ENCODE assay signal across 19 mouse cellular contexts in the genomic region with DNA sequence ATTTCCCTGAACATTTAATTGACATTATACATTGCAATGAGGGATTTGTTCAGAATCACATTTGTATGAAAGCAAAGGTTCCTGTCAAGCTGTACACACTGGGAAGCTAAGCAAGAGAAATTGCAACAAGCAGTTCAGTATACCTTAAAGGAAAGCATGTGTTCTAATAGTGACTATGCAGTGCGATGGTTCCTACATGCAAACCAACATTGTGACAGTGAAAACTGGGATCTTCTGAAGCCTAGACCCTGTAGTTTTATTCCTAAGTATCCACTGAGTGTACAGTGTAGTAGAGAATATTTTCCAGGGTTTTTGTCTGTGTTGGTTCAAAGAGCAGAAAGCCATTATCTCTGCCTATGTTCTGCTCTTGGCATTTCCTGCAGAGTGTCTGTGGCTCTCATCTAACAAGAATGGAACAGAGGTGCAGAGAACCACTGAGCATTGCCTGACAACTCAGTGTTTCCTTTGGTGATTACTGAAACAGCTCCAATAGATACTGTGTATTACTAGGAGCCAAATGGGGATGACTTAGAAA.
"Had no signal": no experiment of that assay in that cellular context is flagged by ENCODE, and none has a peak within 500 bp of the region (broad histone marks: within the 10 kb centered on the region; RNA-seq: fewer than 3 reads in every experiment).

No protein-coding gene starts in this region.

- H3K27me3 ChIP-seq: limb, embryonic 12.5 days; limb, embryonic 15.5 days; neural tube, embryonic 13.5 days; stomach, embryonic 15.5 days had no signal

- H3K4me1 ChIP-seq: limb, embryonic 12.5 days; limb, embryonic 15.5 days; stomach, embryonic 15.5 days had no signal

- H3K4me2 ChIP-seq: limb, embryonic 12.5 days; limb, embryonic 15.5 days; liver, embryonic 11.5 days; lung, embryonic 14.5 days; neural tube, embryonic 13.5 days; stomach, embryonic 15.5 days had no signal

- H3K27ac ChIP-seq: limb, embryonic 12.5 days; limb, embryonic 15.5 days; liver, embryonic 14.5 days; macrophage; neural tube, embryonic 13.5 days; stomach, embryonic 15.5 days had no signal

- H3K36me3 ChIP-seq: limb, embryonic 12.5 days; limb, embryonic 15.5 days; neural tube, embryonic 13.5 days; stomach, embryonic 15.5 days had no signal

- H3K9ac ChIP-seq: limb, embryonic 12.5 days; limb, embryonic 15.5 days; liver, embryonic 14.5 days; liver, postnatal 0 days; lung, embryonic 14.5 days; neural tube, embryonic 13.5 days; stomach, embryonic 15.5 days had no signal

- DNase-seq: kidney, adult 9 months; kidney, postnatal 14 days; kidney, postnatal 4 days; left cerebral cortex, postnatal 4 days; liver, postnatal 0 days; lung, embryonic 14.5 days; retina, postnatal 1 day; right cerebral cortex, postnatal 25 days; spleen, adult 18-20 months; thymus, postnatal 25 days had no signal

- H3K4me3 ChIP-seq: limb, embryonic 12.5 days; limb, embryonic 15.5 days; myocyte; neural tube, embryonic 13.5 days; stomach, embryonic 15.5 days had no signal

- ATAC-seq: liver, postnatal 0 days; lung, postnatal 0 days had no signal

- H3K9me3 ChIP-seq: limb, embryonic 12.5 days; limb, embryonic 15.5 days; neural tube, embryonic 13.5 days; stomach, embryonic 15.5 days had no signal
